Mouse (Mus musculus) midbrain, embryonic 14.5 days (tissue): ENCODE results near the gene Insyn1. TPM values are rescaled to one million over a fixed set of nuclear protein-coding genes. Genes with fewer than 3 reads are reported as not detected.

ENCODE experiments used
- ATAC-seq: fragments of 200-750 bp; cut with Nextera tagmentation; 2 replicates; pipeline ENCODE4 v1.8.0; 2017; ENCODE audit warnings: moderate number of reproducible peaks, moderate library complexity; ENCODE audit not compliant: low FRiP score, low TSS enrichment
- DNase-seq: peaks from one replicate; pipeline ENCODE4 v3.0.0-alpha.2; 2015
- H3K27ac ChIP-seq: fragments of 300-500 bp; sonication (generic); replicated peaks from 2 replicates; pipeline ENCODE4 v1.5.1; 2014; ENCODE audit warnings: mild to moderate bottlenecking, low read depth, low read length, moderate library complexity
- H3K27me3 ChIP-seq: fragments of 300-500 bp; sonication (generic); 2 replicates; pipeline ENCODE4 v1.6.1; 2014; ENCODE audit warnings: low read length, control low read depth, mixed read lengths; ENCODE audit not compliant: control insufficient read depth, insufficient read depth
- H3K36me3 ChIP-seq: fragments of 300-500 bp; sonication (generic); 2 replicates; pipeline ENCODE4 v1.6.1; 2014; ENCODE audit warnings: low read length, control low read depth; ENCODE audit not compliant: control insufficient read depth, insufficient read depth
- H3K4me1 ChIP-seq: fragments of 300-500 bp; sonication (generic); 2 replicates; pipeline ENCODE4 v1.6.1; 2014; ENCODE audit warnings: mild to moderate bottlenecking, antibody characterized with exemption, low read length, control low read depth; ENCODE audit not compliant: control insufficient read depth, insufficient read depth
- H3K4me2 ChIP-seq: fragments of 300-500 bp; sonication (generic); 2 replicates; pipeline ENCODE4 v1.6.1; 2014; ENCODE audit warnings: mild to moderate bottlenecking, low read length, moderate library complexity
- H3K4me3 ChIP-seq: fragments of 300-500 bp; sonication (generic); replicated peaks from 2 replicates; pipeline ENCODE4 v1.5.1; 2014; ENCODE audit warnings: low read depth, low read length
- H3K9ac ChIP-seq: fragments of 300-500 bp; sonication (generic); replicated peaks from 2 replicates; pipeline ENCODE4 v1.6.1; 2014; ENCODE audit warnings: mild to moderate bottlenecking, low read length, moderate library complexity
- H3K9me3 ChIP-seq: fragments of 300-500 bp; sonication (generic); 2 replicates; pipeline ENCODE4 v1.6.1; 2016; ENCODE audit warnings: low read length, control low read depth, mixed read lengths; ENCODE audit not compliant: control insufficient read depth
- WGBS: fragments of 180-500 bp; shearing (Covaris S2); extraction: QIAGEN DNeasy Blood & Tissue Kit; methylation state at CpG from one replicate; pipeline ENCODE4 v1.1.7; 2014; 5-methylcytosine and 5-hydroxymethylcytosine counted together
- polyA plus RNA-seq: library from polyadenylated mRNA; unstranded; fragments of >200 nt; fragmentation: Nextera tagmentation; extraction: Ambion mirVana; gene quantifications from 2 replicates; pipeline ENCODE4 v1.2.1, GENCODE M21; 2014

Insyn1 gene
- polyA plus RNA-seq, 1 experiment from 2014 or later = 10.5 TPM

DNA sequence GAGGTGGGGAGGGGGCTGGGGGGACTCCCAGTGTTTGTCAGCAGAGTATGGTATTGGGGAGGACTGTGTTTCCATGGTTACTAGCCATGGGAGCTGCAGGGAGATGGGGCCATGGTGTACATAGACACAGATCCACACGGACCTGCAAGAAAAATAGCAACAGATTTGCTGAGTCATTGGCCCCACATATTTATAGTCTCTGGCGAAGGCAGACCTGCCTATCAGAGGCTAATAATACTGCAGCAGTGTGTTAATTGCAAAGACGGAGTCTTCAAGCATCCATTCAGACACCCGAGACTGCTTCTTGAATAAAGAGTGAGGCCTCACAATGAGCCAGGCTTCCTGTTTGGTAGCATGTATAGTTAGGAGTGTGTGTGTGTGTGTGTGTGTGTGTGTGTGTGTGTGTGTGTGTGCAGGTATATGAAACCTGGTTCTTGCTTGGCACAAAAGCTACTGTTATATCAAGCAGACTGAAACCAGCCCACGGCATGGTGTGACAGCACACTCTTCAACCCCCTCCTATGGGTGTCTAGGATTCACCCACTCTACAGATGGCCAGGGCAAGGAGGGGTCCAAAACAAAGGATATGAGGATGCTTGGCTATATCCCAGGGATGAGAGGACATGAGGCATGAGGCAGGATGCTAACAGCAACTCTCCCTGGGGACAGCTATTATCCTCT, 20.9 kb upstream of the Insyn1 start:
- peak; percentile 34 for DNase-seq
- H3K4me3 ChIP-seq = no peak overlapping the region
- 60% methylated on average over 5 of the region's 5 CpGs for WGBS
- 0 out of 2 replicates have a peak, but pooled peaks cover 3% of the 10 kb centered on the region for H3K4me1 ChIP-seq
- no peaks in the 10 kb centered on the region for H3K9me3 ChIP-seq
- ATAC-seq = no peak
- no peak overlapping the region for H3K9ac ChIP-seq
- no peaks in the 10 kb centered on the region for H3K36me3 ChIP-seq
- H3K27me3 ChIP-seq = no peaks in the 10 kb centered on the region
- no peak overlapping the region for H3K4me2 ChIP-seq
- H3K27ac ChIP-seq = no peak overlapping the region

- H3K9ac ChIP-seq = no peak overlapping the region
- no peak for ATAC-seq
- no peak for DNase-seq
Observed at GRCm38 (mm10) chr9:58470466-58470865, 17.9 kb upstream of the Insyn1 start.

GRCm38 (mm10) chr9:58473211-58473815, 15.1 kb upstream of the Insyn1 start:
- Histone ChIP-seq H3K27me3 (no peaks in the 10 kb centered on the region), H3K9me3 (no peaks in the 10 kb centered on the region), H3K4me2 (no peak overlapping the region), H3K4me3 (no peak overlapping the region), H3K4me1 (peaks cover 6% of the 10 kb centered on the region; the same call in 1 of the 2 replicates), H3K36me3 (no peaks in the 10 kb centered on the region), H3K9ac (no peak overlapping the region), H3K27ac (no peak overlapping the region)
- 79% methylated on average over 8 of the region's 8 CpGs for WGBS
- ATAC-seq = no peak
- no peak for DNase-seq

More at GRCm38 (mm10) chr9:58470466-58470865, 17.9 kb upstream of the Insyn1 start:
- no peak overlapping the region for H3K27ac ChIP-seq
- H3K9me3 ChIP-seq = no peaks in the 10 kb centered on the region
- no peak overlapping the region for H3K4me3 ChIP-seq
- H3K4me1 ChIP-seq = peaks cover 9% of the 10 kb centered on the region; the same call in 1 of the 2 replicates
- H3K27me3 ChIP-seq = no peaks in the 10 kb centered on the region
- no peaks in the 10 kb centered on the region for H3K36me3 ChIP-seq
- H3K4me2 ChIP-seq = no peak overlapping the region
- WGBS = 22% methylated on average over 6 of the region's 6 CpGs

DNA sequence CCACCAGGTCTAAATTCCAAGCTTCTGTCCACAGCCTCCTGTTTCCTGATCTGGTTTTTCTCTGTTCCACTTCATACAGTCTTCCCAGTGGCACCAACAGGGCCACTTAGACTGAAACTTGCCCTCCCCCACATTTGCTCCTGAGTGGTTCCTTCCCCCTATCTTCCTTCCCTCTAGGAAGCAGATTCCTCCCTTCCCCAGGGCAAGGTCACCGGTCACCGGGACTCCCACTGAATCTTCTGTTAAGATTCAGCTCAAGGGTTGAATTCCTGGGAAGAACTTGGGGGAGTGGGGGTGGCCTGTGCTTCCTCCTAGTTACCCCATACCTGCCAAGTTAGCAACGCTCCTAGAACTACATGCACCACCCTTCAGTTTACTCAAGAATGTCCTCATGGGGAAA, 1.3 kb upstream of the Insyn1 start:
- H3K9ac ChIP-seq = no peak overlapping the region
- ATAC-seq (no peak), DNase-seq (no peak)
- WGBS = 15% methylated on average over 3 of the region's 3 CpGs
- H3K4me3 ChIP-seq = no peak overlapping the region
- peaks cover 23% of the 10 kb centered on the region for H3K4me1 ChIP-seq
- no peak overlapping the region for H3K27ac ChIP-seq
- no peaks in the 10 kb centered on the region for H3K9me3 ChIP-seq
- H3K4me2 ChIP-seq = no peak overlapping the region; the same call in 1 of the 2 replicates
- peaks cover 11% of the 10 kb centered on the region; the same call in 1 of the 2 replicates for H3K27me3 ChIP-seq
- H3K36me3 ChIP-seq = 0 out of 2 replicates have a peak, but pooled peaks cover 2% of the 10 kb centered on the region

DNA sequence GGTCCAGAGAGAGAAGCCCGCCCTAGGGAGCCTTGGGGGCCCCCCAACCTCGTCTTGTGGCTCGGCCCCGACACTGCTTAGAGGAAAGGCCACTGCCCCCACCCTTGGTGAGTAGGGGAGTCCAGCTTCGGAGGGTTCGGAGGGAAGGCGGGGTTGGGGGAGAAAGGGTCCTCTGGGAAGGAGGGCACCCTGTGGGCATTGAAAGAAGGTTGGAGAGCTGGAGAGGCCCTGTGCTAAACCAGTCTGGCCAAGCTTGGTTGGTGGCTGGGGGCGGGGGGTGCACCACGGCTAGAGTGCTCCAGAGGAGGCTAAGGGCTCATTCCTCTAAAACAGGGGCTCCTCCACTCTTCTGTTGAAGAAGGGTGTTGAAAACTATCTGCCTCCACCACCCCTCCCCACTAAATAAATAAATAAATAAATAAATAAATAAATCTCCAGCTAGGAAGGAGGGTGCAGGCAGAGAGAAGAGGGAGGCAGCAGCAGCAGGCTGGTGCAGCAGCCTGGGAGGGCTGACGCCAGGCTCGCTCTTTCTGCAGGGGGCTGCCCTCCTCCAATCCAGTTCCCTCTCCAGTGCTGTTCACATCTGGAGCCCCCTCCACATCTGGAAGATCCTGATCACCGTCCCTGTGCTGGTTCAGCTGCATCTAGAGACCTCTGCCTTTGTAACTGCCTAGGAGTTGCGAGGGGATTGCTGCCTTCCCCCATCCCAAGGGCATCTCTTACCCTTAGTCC, 896 bp downstream of the Insyn1 start:
- Histone ChIP-seq H3K4me3 (peak overlapping the region; percentile 71), H3K4me2 (peak overlapping the region; percentile 93), H3K9ac (peak overlapping the region; percentile 91), H3K36me3 (0 out of 2 replicates have a peak, but pooled peaks cover 2% of the 10 kb centered on the region), H3K27ac (no peak overlapping the region; the same call in 1 of the 2 replicates), H3K27me3 (peaks cover 11% of the 10 kb centered on the region; the same call in 1 of the 2 replicates), H3K4me1 (peaks cover 24% of the 10 kb centered on the region), H3K9me3 (no peaks in the 10 kb centered on the region)
- DNase-seq = peak; percentile 65
- 2% methylated on average over 13 of the region's 13 CpGs for WGBS
- ATAC-seq = peak; percentile 44

DNA sequence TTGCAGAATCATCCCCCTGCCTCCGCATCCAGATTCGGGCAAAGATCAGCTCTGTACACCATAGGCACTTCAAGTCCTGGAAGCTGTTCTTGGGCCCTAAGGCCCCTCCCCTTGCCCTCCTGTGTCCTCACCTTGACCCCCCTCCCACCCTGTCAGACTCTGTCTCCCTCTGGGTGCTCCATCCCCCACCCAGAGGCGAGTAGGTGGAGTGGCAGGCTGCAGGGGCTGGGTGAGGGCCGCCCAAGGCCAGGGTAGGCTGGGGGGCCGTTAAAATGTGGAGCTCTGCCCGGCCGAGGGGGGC, 1.4 kb downstream of the Insyn1 start:
- Histone ChIP-seq H3K4me3 (peak overlapping the region; percentile 71), H3K27ac (no peak overlapping the region), H3K27me3 (peaks cover 11% of the 10 kb centered on the region; the same call in 1 of the 2 replicates), H3K9me3 (no peaks in the 10 kb centered on the region), H3K9ac (peak overlapping the region; percentile 91), H3K4me1 (peaks cover 24% of the 10 kb centered on the region), H3K36me3 (0 out of 2 replicates have a peak, but pooled peaks cover 2% of the 10 kb centered on the region), H3K4me2 (peak overlapping the region; percentile 93)
- WGBS = 14% methylated on average over 7 of the region's 7 CpGs
- ATAC-seq (0 out of 2 replicates have a peak, but pooled peaks have one; percentile 10), DNase-seq (no peak)

- H3K4me1 ChIP-seq = peaks cover 24% of the 10 kb centered on the region
- 71% methylated on average over 2 of the region's 2 CpGs for WGBS
Observed at GRCm38 (mm10) chr9:58490391-58490790, 2.0 kb downstream of the Insyn1 start.

GRCm38 (mm10) chr9:58495035-58495434, 6.6 kb downstream of the Insyn1 start:
- DNase-seq (no peak), ATAC-seq (no peak)
- peaks cover 19% of the 10 kb centered on the region for H3K4me1 ChIP-seq
- H3K4me2 ChIP-seq = no peak overlapping the region
- 0 out of 2 replicates have a peak, but pooled peaks cover 2% of the 10 kb centered on the region for H3K36me3 ChIP-seq
- 81% methylated on average over 2 of the region's 2 CpGs for WGBS
- H3K27me3 ChIP-seq = no peaks in the 10 kb centered on the region
- H3K9me3 ChIP-seq = no peaks in the 10 kb centered on the region
- H3K9ac ChIP-seq = no peak overlapping the region
- H3K4me3 ChIP-seq = no peak overlapping the region
- H3K27ac ChIP-seq = no peak overlapping the region

More at GRCm38 (mm10) chr9:58490391-58490790, 2.0 kb downstream of the Insyn1 start:
- Histone ChIP-seq H3K27me3 (peaks cover 11% of the 10 kb centered on the region; the same call in 1 of the 2 replicates), H3K27ac (no peak overlapping the region), H3K9me3 (no peaks in the 10 kb centered on the region), H3K9ac (no peak overlapping the region; the same call in 1 of the 2 replicates), H3K36me3 (0 out of 2 replicates have a peak, but pooled peaks cover 2% of the 10 kb centered on the region), H3K4me2 (peak overlapping the region; percentile 93), H3K4me3 (peak overlapping the region; percentile 71)
- ATAC-seq (no peak), DNase-seq (no peak)
